Mouse (Mus musculus): ENCODE results near the gene Slc25a31.
A peak's percentile ranks its signal among the peaks of the same experiment; 100 is the strongest.

Gene Slc25a31

DNA sequence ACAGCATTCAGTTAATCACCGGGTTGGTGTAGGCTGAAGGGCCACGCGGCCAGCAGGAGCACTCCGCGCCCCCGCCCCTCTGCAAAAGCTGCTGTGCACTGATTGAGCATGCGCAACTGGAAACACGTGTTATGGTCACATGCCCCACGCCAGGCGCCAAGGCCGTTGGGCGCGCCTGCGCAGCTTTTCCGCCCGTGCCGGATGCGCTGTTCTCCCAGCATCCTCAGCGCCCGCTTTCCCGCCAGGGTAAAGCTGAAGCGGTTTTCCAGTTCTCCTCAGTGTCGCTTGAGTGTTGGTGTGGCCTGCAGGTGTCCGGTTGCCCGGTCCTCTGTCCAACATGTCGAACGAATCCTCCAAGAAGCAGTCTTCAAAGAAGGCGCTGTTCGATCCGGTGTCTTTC, at the start of gene Slc25a31:
Gene Slc25a31, plus strand, starts transcription at position 201 of the 400 bp plus-strand sequence.
- DNase-seq (ENCODE audit: low read depth): no peak

DNA sequence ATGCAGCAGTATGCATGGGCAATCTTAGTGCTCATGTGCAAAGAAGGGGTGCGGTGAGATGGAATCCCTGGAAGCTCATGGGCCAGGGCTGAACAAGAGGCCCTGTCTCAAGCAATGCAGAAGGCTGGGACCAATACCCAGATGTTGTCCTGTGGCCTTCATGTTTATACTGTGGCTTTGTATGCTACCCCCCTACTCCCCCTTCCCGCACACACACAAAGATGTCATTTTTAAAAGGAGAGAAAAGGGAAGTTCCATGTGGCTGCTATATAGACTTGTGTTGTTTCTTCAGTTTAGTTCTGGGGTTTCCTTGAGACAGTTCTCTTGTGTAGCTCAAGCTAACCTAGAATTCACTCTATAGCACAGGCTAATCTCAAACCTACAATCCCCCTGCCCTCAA, 48.4 kb upstream of the Slc25a31 start:
- no peak for DNase-seq (ENCODE audit: low read depth)

DNA sequence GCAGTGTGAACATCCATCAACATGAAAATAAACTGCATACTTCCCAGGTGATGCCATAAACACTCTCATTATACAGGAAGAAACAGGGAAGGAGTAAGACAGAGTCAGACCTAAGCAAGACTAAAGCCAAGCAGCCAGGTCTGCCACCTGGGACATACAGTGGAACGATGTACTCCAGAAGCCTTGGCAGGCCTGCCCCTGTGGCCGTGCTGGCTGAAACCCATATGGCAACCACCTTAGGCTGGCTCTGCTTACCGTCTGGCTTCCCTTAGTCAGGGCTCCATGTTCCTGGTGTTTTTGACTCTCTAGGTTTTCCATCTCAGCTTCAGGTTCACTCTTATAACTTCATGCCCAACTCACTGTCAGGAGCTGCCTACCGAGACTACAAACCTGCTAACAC, 42.5 kb upstream of the Slc25a31 start:
- DNase-seq (ENCODE audit: low read depth): no peak

DNA sequence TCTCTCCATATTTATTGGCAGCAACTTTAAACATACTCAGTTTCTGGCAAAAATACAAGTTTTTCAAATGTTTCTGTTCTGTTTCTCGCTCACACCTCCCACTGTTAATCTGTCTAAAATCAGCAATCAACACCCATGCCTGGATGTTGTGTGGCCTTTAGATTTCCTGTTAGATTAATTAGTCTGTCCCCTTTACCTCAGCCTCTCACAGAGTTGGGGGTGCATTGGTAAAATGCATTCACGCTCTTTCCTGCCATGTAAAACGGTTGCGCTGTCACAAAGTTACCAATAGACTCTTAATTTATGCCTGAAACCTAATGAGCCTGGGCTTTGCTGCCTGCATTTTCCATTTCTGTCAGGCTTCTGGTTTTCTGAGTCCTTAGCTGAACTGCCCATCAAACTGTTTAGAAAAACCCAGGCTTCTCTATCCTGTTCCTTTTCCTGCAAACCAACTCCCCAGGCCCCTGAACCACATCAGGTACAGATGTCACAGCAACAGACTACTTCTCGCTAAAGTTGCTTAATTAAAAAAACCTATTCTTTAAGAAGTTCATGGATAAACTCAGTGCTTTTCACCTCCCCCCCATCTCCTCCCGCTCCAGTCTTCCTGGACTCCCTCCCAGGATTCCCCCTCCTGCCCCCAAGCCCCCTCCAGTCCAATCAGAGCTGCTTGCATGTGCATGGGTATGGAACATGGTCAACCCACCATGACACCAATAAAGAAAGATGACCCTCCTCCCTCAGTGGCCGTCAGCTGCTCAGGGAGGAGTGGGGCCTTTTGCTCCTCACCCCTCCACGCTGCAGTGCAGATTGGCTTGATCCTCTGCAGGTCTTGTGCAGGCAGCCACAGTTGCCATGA, 41.6 kb upstream of the Slc25a31 start:
- no peak for DNase-seq (ENCODE audit: low read depth)

DNA sequence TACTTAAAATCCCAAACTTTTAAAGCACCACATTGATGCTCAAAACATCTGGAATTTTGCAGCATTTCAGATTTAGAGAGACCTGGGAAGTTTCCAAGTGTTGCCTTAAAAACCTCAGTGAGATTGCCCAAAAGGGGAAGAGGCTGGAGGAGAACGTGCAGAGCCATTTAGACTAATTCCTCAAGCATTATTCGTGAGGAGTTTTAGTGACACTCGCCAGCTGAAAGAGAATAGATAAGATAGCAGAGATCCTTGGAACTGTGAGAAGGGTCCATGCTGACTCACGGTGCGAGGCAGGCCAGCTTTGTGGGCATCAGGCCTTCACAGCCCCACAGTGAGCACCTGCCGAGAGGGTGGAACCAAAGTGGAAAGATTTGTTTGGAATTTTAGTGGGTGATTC, 39.8 kb upstream of the Slc25a31 start:
- DNase-seq (ENCODE audit: low read depth): no peak

DNA sequence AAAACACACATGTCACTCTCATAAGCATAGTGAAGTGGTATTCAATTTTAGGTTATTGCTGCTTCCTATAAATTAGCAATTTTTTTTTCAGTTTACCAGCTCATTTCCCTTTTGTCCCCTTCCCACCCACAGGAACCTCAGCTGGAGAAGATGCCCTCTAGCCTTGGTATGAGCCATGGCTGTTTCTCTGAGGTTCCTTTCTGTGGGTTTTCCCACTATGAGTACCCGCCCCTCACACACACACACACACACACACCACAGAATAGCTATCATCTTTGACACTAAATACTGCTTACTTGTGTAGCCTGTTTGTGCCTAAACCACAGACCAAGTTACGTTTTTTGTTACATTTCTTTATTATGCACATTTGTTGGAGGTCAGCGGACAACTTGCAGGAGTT, 39.3 kb upstream of the Slc25a31 start:
- DNase-seq (ENCODE audit: low read depth): no peak

DNA sequence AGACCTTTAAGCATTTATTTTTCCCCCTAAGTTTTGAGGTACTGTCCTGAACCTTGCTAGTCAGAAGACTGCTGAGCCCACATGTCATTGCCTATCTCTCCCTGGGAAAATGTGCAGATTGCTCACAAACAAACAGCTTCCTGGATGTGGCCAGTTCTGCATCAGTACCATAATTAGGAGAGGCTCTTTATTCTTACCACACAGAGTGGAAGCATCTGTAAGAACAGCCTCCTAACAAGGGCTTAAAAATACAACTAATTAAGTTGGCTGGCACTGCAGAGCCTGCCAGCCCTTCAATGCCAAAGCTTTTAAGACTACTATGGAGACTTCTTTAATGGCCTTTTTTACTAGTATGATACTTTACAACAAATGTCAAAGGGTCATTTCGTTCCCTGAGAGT, 35.1 kb upstream of the Slc25a31 start:
- no peak for DNase-seq (ENCODE audit: low read depth)

- no peak for DNase-seq (ENCODE audit: low read depth)
These were observed 33.7 kb upstream of the Slc25a31 start for GRCm38 (mm10) chr3:40674873-40675405.

DNA sequence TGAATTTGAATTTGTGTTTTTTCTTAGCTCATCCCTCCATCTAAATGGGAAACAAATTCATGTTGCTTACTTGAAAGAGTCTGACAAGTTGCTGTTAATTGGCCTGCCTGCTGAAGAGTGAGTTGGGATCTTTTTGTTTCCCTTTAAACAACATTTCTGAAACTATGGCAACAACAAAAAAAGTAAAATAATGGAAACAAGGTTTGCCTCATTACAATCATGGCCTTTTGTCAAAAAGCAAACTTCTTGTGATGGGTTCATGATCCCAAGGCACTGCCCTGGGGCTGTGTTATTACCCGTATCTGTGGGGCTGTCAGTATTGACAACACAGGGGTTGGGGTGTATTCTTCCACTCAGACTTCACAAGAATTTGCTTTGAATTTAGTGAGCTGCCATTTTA, 29.8 kb upstream of the Slc25a31 start:
- no peak for DNase-seq (ENCODE audit: low read depth)

DNA sequence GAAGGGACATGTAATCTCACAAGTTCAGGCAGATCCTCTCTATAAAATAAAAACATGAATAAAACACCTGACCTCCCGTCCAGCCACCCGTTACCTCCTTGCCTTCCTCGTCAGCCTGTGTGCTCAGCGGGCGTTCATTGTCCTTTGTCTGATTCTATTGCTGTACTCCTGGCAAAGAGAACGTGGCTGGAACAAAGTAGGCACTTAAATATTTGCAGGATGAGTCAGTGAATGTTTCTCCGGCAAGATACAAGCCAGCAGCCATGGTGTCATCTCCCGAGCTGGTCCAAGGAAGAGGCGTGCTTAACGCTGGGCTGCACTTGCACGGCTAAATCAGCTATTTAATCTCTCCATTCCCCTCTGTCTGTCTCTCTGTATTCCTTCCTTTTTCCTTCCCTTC, 26.3 kb upstream of the Slc25a31 start:
- no peak for DNase-seq (ENCODE audit: low read depth)

- no peak for DNase-seq (ENCODE audit: low read depth)
These were observed 25.5 kb upstream of the Slc25a31 start for GRCm38 (mm10) chr3:40683171-40683570.

- DNase-seq (ENCODE audit: low read depth): no peak
These were observed 22.7 kb upstream of the Slc25a31 start for GRCm38 (mm10) chr3:40685855-40686515.

- no peak for DNase-seq (ENCODE audit: low read depth)
These were observed 21.8 kb upstream of the Slc25a31 start for GRCm38 (mm10) chr3:40686836-40687235.

- DNase-seq (ENCODE audit: low read depth): no peak
These were observed 21.1 kb upstream of the Slc25a31 start for GRCm38 (mm10) chr3:40687588-40687987.

DNA sequence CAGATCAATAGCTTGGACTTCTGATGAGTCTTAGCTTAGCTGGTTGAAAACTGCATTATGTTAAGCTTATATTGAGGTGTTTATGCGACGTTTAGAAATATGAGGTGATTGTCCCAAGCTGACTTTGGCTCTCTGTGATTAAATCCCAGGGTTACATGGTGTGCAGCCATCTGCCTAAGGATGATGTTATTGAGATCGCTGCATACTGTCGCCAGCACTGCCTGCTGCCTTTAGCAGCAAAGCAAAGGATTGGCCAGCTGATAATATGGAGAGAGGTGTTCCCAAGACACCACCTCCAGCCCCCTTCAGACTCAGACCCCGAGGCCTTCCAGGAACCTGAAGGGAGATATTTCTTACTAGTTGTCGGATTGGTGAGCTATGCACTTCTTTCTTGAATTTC, 17.1 kb upstream of the Slc25a31 start:
- no peak for DNase-seq (ENCODE audit: low read depth)

DNA sequence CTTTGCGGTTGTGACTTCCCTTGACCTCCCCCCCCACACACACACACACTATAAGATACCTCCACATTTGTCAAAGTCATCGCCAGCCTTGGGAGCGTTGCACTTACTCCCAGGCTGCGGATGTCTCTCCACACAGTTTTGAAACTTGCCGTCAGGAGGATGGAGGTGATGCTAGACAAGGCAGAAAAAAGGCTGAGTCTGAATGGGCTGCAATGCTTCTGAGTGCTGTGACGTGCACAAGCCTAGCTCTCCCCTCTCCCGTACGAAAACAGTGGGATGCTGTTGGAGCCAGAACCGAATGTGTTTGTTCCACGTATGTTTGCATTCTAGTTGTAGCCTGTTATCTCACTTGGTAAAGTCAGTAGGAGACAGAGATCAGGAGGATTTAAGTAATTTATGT, 15.2 kb upstream of the Slc25a31 start:
- DNase-seq (ENCODE audit: low read depth): no peak

- DNase-seq (ENCODE audit: low read depth): no peak
These were observed 14.7 kb upstream of the Slc25a31 start for GRCm38 (mm10) chr3:40693960-40694359.

GRCm38 (mm10) chr3:40694438-40694837, 14.2 kb upstream of the Slc25a31 start:
- DNase-seq (ENCODE audit: low read depth): peak; percentile 16

- no peak for DNase-seq (ENCODE audit: low read depth)
These were observed 13.5 kb upstream of the Slc25a31 start for GRCm38 (mm10) chr3:40695162-40695561.

GRCm38 (mm10) chr3:40698834-40699233, 9.8 kb upstream of the Slc25a31 start:
- DNase-seq (ENCODE audit: low read depth): no peak

DNA sequence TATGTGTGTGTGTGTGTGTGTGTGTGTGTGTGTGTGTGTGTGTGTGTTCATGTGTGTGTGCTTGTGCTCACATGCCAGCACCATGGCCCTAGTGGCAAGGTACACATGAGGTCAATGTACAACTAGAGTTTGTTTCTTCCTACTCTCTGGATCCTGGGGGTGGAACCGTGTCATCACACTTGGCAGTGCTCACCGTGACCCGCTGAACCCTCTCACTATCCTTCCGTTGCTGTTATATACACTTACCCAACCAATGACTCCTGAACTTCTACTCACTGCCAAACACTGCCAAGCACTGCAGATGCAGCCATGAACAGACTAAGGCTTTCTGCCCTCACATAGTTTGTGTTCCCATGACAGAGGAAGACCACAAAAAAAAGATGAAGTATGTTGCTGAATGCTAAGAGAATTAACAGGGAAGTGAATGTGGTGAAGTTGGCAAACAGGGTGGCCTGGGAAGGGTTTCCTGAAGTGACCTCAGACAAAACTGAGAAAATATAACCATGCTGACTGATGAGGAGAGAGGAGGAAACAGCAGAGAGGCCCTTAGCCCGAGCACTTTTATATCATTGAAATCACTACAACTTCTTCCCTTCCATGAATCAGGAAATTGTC, 3.7 kb upstream of the Slc25a31 start:
- no peak for DNase-seq (ENCODE audit: low read depth)

DNA sequence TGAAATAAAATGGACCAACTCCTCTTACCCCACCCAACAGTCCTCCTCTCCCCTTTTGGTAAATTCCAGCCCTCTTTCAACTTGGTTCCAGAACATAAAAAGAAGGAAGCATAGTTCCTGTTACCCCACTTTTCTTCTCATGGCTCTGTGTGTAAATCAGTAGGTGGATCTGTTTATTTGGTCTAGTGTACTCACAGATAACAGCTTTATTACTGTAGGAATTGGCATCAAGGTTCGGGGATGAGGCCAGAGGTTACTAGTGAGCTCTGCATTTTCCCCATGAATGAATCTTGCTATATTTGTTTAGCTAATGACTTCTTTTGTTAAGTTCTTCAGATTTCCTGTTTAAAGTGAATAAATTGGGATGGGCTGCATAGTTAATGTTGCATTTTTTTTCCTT, 7.4 kb downstream of the Slc25a31 start:
- DNase-seq (ENCODE audit: low read depth): no peak

GRCm38 (mm10) chr3:40719022-40719421, 10.4 kb downstream of the Slc25a31 start:
- DNase-seq (ENCODE audit: low read depth): no peak

Measured in c-Kit-positive CD71-negative TER-119-negative erythroid progenitor cells, embryonic 14.5 days (primary cell).